Mouse (Mus musculus): ENCODE results near the gene Ncln. TPM values are rescaled to one million over a fixed set of nuclear protein-coding genes. Genes with fewer than 3 reads are reported as not detected.

The Ncln gene
- polyA plus RNA-seq, 1 experiment from 2014 or later = 57.1 TPM

- ATAC-seq = no peak
- no peak overlapping the region for H3K4me3 ChIP-seq (replicated peaks)
Measured at GRCm38 (mm10) chr10:81466066-81466465, 30.1 kb downstream of the Ncln start.

GRCm38 (mm10) chr10:81465265-81465645 lies 30.9 kb downstream of the Ncln start:
- peaks cover 64% of the 10 kb centered on the region for H3K36me3 ChIP-seq

More at GRCm38 (mm10) chr10:81466066-81466465, 30.1 kb downstream of the Ncln start:
- Histone ChIP-seq H3K4me2 (replicated peaks) (no peak overlapping the region), H3K27me3 (peaks cover 73% of the 10 kb centered on the region), H3K9ac (replicated peaks) (no peak overlapping the region), H3K9me3 (no peaks in the 10 kb centered on the region), H3K36me3 (peaks cover 64% of the 10 kb centered on the region), H3K27ac (no peak overlapping the region), H3K4me1 (replicated peaks) (peaks cover 26% of the 10 kb centered on the region)
- WGBS = 93% methylated on average over 2 of the region's 2 CpGs

GRCm38 (mm10) chr10:81464405-81465264 lies 31.6 kb downstream of the Ncln start:
- Histone ChIP-seq H3K4me3 (replicated peaks) (peak overlapping the region; percentile 32), H3K36me3 (peaks cover 64% of the 10 kb centered on the region), H3K9me3 (no peaks in the 10 kb centered on the region), H3K27me3 (peaks cover 86% of the 10 kb centered on the region), H3K4me1 (replicated peaks) (peaks cover 18% of the 10 kb centered on the region), H3K4me2 (replicated peaks) (peak overlapping the region; percentile 55), H3K27ac (no peak overlapping the region), H3K9ac (replicated peaks) (peak overlapping the region; percentile 49; the same call in 1 of the 2 replicates)
- 4% methylated on average over 33 of the region's 33 CpGs for WGBS
- peak; percentile 79 for ATAC-seq

More at GRCm38 (mm10) chr10:81465265-81465645, 30.9 kb downstream of the Ncln start:
- no peak overlapping the region for H3K27ac ChIP-seq
- H3K9me3 ChIP-seq = no peaks in the 10 kb centered on the region
- H3K27me3 ChIP-seq = peaks cover 81% of the 10 kb centered on the region
- peaks cover 18% of the 10 kb centered on the region for H3K4me1 ChIP-seq (replicated peaks)
- H3K9ac ChIP-seq (replicated peaks) = no peak overlapping the region
- peak; percentile 18 for ATAC-seq
- no peak overlapping the region for H3K4me3 ChIP-seq (replicated peaks)
- 5% methylated on average over 5 of the region's 5 CpGs for WGBS
- no peak overlapping the region for H3K4me2 ChIP-seq (replicated peaks)

GRCm38 (mm10) chr10:81463531-81463930 lies 32.7 kb downstream of the Ncln start:
- Histone ChIP-seq H3K36me3 (peaks cover 54% of the 10 kb centered on the region), H3K9me3 (no peaks in the 10 kb centered on the region), H3K4me1 (replicated peaks) (peaks cover 18% of the 10 kb centered on the region), H3K9ac (replicated peaks) (no peak overlapping the region), H3K27ac (no peak overlapping the region), H3K27me3 (peaks cover 91% of the 10 kb centered on the region), H3K4me3 (replicated peaks) (no peak overlapping the region), H3K4me2 (replicated peaks) (no peak overlapping the region)
- WGBS = 80% methylated on average over 4 of the region's 4 CpGs
- no peak for ATAC-seq

- Histone ChIP-seq H3K4me2 (replicated peaks) (no peak overlapping the region), H3K27me3 (peaks cover 86% of the 10 kb centered on the region), H3K4me3 (replicated peaks) (no peak overlapping the region), H3K27ac (no peak overlapping the region), H3K9me3 (no peaks in the 10 kb centered on the region), H3K36me3 (peaks cover 48% of the 10 kb centered on the region), H3K4me1 (replicated peaks) (peaks cover 18% of the 10 kb centered on the region), H3K9ac (replicated peaks) (no peak overlapping the region)
- WGBS = 82% methylated on average over 7 of the region's 7 CpGs
- no peak for ATAC-seq
Measured at GRCm38 (mm10) chr10:81462917-81463316, 33.3 kb downstream of the Ncln start.

- 40% methylated on average over 7 of the region's 7 CpGs for WGBS
- Histone ChIP-seq H3K4me2 (replicated peaks) (no peak overlapping the region), H3K4me1 (replicated peaks) (peaks cover 18% of the 10 kb centered on the region), H3K36me3 (peaks cover 43% of the 10 kb centered on the region), H3K27me3 (peaks cover 87% of the 10 kb centered on the region), H3K9ac (replicated peaks) (no peak overlapping the region), H3K4me3 (replicated peaks) (no peak overlapping the region), H3K9me3 (no peaks in the 10 kb centered on the region), H3K27ac (no peak overlapping the region)
- no peak for ATAC-seq
Measured at GRCm38 (mm10) chr10:81462415-81462804, 33.8 kb downstream of the Ncln start.

- WGBS = 10% methylated on average over 16 of the region's 16 CpGs
- no peak for ATAC-seq
- H3K27me3 ChIP-seq = peaks cover 87% of the 10 kb centered on the region
Measured at GRCm38 (mm10) chr10:81461673-81462414, 34.3 kb downstream of the Ncln start.

GRCm38 (mm10) chr10:81460951-81461350 lies 35.2 kb downstream of the Ncln start:
- H3K4me1 ChIP-seq (replicated peaks) = peaks cover 18% of the 10 kb centered on the region
- H3K27me3 ChIP-seq = peaks cover 86% of the 10 kb centered on the region
- no peaks in the 10 kb centered on the region for H3K9me3 ChIP-seq
- H3K27ac ChIP-seq = no peak overlapping the region
- H3K9ac ChIP-seq (replicated peaks) = no peak overlapping the region
- 40% methylated on average over 11 of the region's 11 CpGs for whole genome bisulfite sequencing
- peaks cover 28% of the 10 kb centered on the region for H3K36me3 ChIP-seq
- ATAC-seq = no peak
- no peak overlapping the region for H3K4me3 ChIP-seq (replicated peaks)
- H3K4me2 ChIP-seq (replicated peaks) = no peak overlapping the region

More at GRCm38 (mm10) chr10:81461673-81462414, 34.3 kb downstream of the Ncln start:
- Histone ChIP-seq H3K4me3 (replicated peaks) (no peak overlapping the region), H3K27ac (no peak overlapping the region), H3K36me3 (peaks cover 37% of the 10 kb centered on the region), H3K9me3 (no peaks in the 10 kb centered on the region), H3K4me1 (replicated peaks) (peaks cover 18% of the 10 kb centered on the region), H3K4me2 (replicated peaks) (no peak overlapping the region), H3K9ac (replicated peaks) (no peak overlapping the region)

GRCm38 (mm10) chr10:81460471-81460870 lies 35.7 kb downstream of the Ncln start:
- H3K4me2 ChIP-seq (replicated peaks) = no peak overlapping the region
- no peak for ATAC-seq
- H3K9ac ChIP-seq (replicated peaks) = no peak overlapping the region
- peaks cover 86% of the 10 kb centered on the region for H3K27me3 ChIP-seq
- H3K36me3 ChIP-seq = peaks cover 23% of the 10 kb centered on the region
- H3K9me3 ChIP-seq = no peaks in the 10 kb centered on the region
- WGBS = 14% methylated on average over 19 of the region's 20 CpGs
- H3K27ac ChIP-seq = no peak overlapping the region
- peaks cover 16% of the 10 kb centered on the region for H3K4me1 ChIP-seq (replicated peaks)
- H3K4me3 ChIP-seq (replicated peaks) = no peak overlapping the region

- Histone ChIP-seq H3K27ac (no peak overlapping the region), H3K4me1 (replicated peaks) (peaks cover 5% of the 10 kb centered on the region), H3K36me3 (peaks cover 20% of the 10 kb centered on the region), H3K4me3 (replicated peaks) (no peak overlapping the region), H3K4me2 (replicated peaks) (no peak overlapping the region), H3K27me3 (peaks cover 86% of the 10 kb centered on the region), H3K9me3 (no peaks in the 10 kb centered on the region), H3K9ac (replicated peaks) (no peak overlapping the region)
- 72% methylated on average over 21 of the region's 21 CpGs for WGBS
- no peak for ATAC-seq
Measured at GRCm38 (mm10) chr10:81459399-81459798, 36.8 kb downstream of the Ncln start.

- ATAC-seq = no peak
- H3K27me3 ChIP-seq = peaks cover 86% of the 10 kb centered on the region
Measured at GRCm38 (mm10) chr10:81458267-81458666, 37.9 kb downstream of the Ncln start.

GRCm38 (mm10) chr10:81457624-81458023 lies 38.6 kb downstream of the Ncln start:
- Histone ChIP-seq H3K9ac (replicated peaks) (no peak overlapping the region), H3K4me3 (replicated peaks) (no peak overlapping the region), H3K36me3 (peaks cover 9% of the 10 kb centered on the region), H3K9me3 (no peaks in the 10 kb centered on the region), H3K27ac (no peak overlapping the region), H3K4me2 (replicated peaks) (no peak overlapping the region), H3K4me1 (replicated peaks) (no peaks in the 10 kb centered on the region; the same call in 1 of the 2 replicates), H3K27me3 (peaks cover 86% of the 10 kb centered on the region)
- ATAC-seq = no peak
- 85% methylated on average over 8 of the region's 8 CpGs for WGBS

More at GRCm38 (mm10) chr10:81458267-81458666, 37.9 kb downstream of the Ncln start:
- Histone ChIP-seq H3K4me3 (replicated peaks) (no peak overlapping the region), H3K36me3 (peaks cover 13% of the 10 kb centered on the region), H3K9me3 (no peaks in the 10 kb centered on the region), H3K4me2 (replicated peaks) (no peak overlapping the region), H3K27ac (no peak overlapping the region), H3K4me1 (replicated peaks) (no peaks in the 10 kb centered on the region; the same call in 1 of the 2 replicates), H3K9ac (replicated peaks) (no peak overlapping the region)
- 86% methylated on average over 6 of the region's 6 CpGs for WGBS
